Mouse (Mus musculus): ENCODE results near the gene Agtrap.
"Not testable (repeated sequence)": the region's sequence is repeated elsewhere in the genome, so short reads cannot be mapped to it uniquely, and the experiment has no call there.

The Agtrap gene

GRCm38 (mm10) chr4:148074521-148075189, 13.2 kb downstream of the Agtrap start:
- no peak for DNase-seq

- DNase-seq, result no peak
These were observed 16.3 kb downstream of the Agtrap start for GRCm38 (mm10) chr4:148071508-148071907.

- no peak for DNase-seq
These were observed 18.1 kb downstream of the Agtrap start for GRCm38 (mm10) chr4:148069602-148070218.

GRCm38 (mm10) chr4:148067346-148067745, 20.5 kb downstream of the Agtrap start:
- no peak for DNase-seq

GRCm38 (mm10) chr4:148066401-148066744, 21.5 kb downstream of the Agtrap start:
- DNase-seq, result no peak

- DNase-seq, result no peak
These were observed 22.0 kb downstream of the Agtrap start for GRCm38 (mm10) chr4:148065702-148066400.

GRCm38 (mm10) chr4:148061086-148061480, 26.7 kb downstream of the Agtrap start:
- no peak for DNase-seq

GRCm38 (mm10) chr4:148060120-148061085, 27.4 kb downstream of the Agtrap start:
- DNase-seq, result no peak

- no peak for DNase-seq
These were observed 28.8 kb downstream of the Agtrap start for GRCm38 (mm10) chr4:148058993-148059392.

GRCm38 (mm10) chr4:148058218-148058819, 29.5 kb downstream of the Agtrap start:
- no peak for DNase-seq

- DNase-seq, result no peak
These were observed 30.1 kb downstream of the Agtrap start for GRCm38 (mm10) chr4:148057661-148058209.

- no peak for DNase-seq
These were observed 31.0 kb downstream of the Agtrap start for GRCm38 (mm10) chr4:148056801-148057200.

- DNase-seq, result no peak
These were observed 31.6 kb downstream of the Agtrap start for GRCm38 (mm10) chr4:148056246-148056645.

- DNase-seq, result no peak
These were observed 32.7 kb downstream of the Agtrap start for GRCm38 (mm10) chr4:148054961-148055695.

GRCm38 (mm10) chr4:148053417-148053920, 34.4 kb downstream of the Agtrap start:
- no peak for DNase-seq

GRCm38 (mm10) chr4:148052976-148053375, 34.9 kb downstream of the Agtrap start:
- DNase-seq, result no peak

GRCm38 (mm10) chr4:148051886-148052285, 35.9 kb downstream of the Agtrap start:
- no peak for DNase-seq

GRCm38 (mm10) chr4:148051046-148051776, 36.6 kb downstream of the Agtrap start:
- DNase-seq, result no peak

- not testable (repeated sequence) for DNase-seq
These were observed 37.4 kb downstream of the Agtrap start for GRCm38 (mm10) chr4:148050396-148050914.

- no peak for DNase-seq
These were observed 41.3 kb downstream of the Agtrap start for GRCm38 (mm10) chr4:148046450-148047031.

All from thymus, postnatal 36 days (tissue).